Mouse (Mus musculus): ENCODE measurements around the gene Irf4.

GRCm38 (mm10) chr13:30757264-30757900 is 8.4 kb downstream of the Irf4 start:
- no peak for TF ChIP-seq CTCF (conservative IDR thresholded peaks at IDR 0.05; ENCODE audit: low read length)
- no peak for TF ChIP-seq NANOG (IDR thresholded peaks at IDR 0.05; ENCODE audit: borderline replicate concordance, low read length)
